Mouse (Mus musculus) urinary bladder, adult 2 months (tissue): ENCODE results near the gene Cst6. TPM values are rescaled to one million over a fixed set of nuclear protein-coding genes. Genes with fewer than 3 reads are reported as not detected.
"Not testable (repeated sequence)": the region's sequence is repeated elsewhere in the genome, so short reads cannot be mapped to it uniquely, and the experiment has no call there.

Source experiments
- DNase-seq: peaks from one replicate; pipeline ENCODE4 v3.0.0; 2022; ENCODE audit warnings: low spot score
- polyA plus RNA-seq: library from polyadenylated mRNA; depleted of rRNA; stranded (reverse); fragments of >200 nt; gene quantifications from 2 replicates; pipeline ENCODE4 v1.2.3, GENCODE M21; 2012; rRNA removed

Cst6 gene
- polyA plus RNA-seq, result 3.6 and 4.4 TPM in 2 replicates

DNA sequence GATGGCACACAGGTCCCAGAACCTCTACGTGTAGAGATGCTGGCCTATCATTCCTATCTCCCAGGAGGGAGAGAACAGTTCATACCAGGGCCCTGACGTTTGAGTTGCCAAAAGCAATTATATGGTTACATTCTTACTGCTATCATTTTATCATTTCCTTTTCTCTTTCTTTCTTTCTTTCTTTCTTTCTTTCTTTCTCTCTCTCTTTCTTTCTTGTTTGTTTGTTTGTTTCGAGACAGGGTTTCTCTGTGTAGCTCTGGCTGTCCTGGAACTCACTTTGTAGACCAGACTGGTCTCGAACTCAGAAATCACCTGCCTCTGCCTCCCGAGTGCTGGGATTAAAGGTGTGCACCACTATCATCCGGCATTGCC lies at the start of gene Cst6:
Gene Cst6, minus strand, starts transcription at position 73 of the 372 bp plus-strand sequence.
- DNase-seq, result not testable (repeated sequence)

DNA sequence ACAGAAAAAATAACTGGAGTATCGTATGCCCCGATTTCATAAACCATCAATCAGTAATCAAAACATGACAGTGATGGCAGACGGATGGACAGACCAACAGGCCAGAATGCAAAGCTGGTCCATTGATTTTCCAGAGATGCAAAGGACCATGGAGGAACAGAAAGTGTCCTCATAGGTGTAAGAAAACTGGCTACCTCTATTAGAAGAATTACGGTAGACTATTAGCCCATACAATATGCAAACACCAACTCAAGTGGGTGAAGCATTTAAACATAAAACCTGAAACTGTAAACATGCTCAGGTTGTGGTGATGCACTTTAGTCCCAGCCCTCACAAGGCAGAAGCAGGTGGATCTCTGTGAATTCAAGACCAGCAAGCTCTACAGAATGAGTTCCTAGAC lies 46.0 kb upstream of the Cst6 start:
- no peak for DNase-seq

DNA sequence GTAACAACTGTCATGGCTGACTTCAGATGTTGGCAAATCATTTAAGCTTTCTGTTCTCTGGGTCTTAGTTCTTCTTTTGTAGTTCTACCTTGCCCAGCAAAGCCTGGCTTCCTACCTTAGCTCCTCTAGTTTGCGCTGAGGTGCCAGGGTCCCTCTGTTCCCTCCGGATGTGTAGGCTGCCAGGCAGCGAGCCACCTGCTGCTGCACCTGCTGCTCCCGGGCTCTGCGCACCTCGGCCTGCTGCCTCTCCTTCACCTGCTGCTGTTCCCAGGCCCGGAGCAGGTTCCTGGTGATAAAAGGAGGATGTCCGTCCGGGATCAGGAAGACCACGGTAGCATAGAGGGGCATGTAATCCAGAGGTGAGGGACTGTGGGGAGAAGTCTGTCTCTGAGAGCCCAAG lies 44.8 kb upstream of the Cst6 start:
- DNase-seq, result no peak

DNA sequence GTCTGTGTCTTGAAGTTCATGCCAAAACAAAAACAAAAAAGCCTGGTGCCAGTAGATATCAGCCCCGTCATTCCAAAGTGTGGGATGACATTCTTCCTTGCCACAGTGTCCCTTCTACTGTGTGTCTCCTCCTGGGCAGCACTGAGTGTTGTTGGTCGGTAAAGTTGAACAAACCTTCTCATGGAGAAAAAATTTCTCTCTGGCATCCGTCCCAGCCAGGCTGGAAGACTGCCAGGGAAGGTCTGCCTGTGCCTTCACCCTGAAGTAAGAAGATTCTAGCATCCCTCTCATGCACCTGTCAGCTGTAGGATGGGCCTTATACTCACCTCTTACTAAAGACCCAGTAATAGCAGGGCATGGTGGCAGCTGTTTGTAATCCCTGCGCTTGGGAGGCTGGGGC lies 43.5 kb upstream of the Cst6 start:
- DNase-seq, result peak; percentile 47

DNA sequence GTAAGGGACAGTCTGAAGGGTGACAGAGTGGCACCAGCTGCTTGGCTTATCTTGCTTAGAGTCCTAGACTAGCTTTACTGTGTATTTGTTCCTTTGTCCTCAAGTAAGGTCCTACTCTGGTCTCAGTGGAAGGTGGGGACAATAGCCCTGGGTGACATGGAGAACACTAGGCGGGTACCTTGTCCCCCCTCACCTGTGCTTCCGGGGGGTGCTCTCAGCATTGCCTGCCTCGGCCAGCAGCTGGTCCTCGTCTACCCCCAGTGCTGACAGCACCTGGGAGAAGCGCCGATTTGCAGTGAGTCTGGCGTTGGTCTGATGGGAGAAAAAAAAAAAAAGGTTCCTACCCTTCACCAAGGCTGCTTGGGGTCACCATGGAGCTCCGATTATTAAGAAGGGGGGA lies 41.0 kb upstream of the Cst6 start:
- DNase-seq, result no peak

DNA sequence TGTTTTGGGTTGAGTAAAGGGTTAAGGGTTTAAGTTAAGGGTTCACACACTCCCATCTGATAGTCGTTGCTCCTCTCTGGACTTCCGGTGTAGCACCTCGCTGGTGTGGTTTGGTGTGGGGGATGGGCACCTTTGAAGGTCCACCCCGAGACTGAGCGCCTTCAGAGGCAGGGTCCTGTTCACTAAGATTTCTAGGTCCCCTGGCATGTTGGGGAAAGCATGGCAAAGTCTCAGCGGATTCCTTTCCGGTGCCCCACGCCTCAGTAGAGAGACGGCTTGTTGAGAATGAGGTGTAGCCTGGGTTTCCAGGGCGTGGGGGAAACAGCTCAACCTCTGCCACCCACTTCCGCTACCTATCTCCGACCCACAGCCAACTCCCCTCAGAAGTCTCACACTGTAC lies 40.3 kb upstream of the Cst6 start:
- DNase-seq, result peak; percentile 48

DNA sequence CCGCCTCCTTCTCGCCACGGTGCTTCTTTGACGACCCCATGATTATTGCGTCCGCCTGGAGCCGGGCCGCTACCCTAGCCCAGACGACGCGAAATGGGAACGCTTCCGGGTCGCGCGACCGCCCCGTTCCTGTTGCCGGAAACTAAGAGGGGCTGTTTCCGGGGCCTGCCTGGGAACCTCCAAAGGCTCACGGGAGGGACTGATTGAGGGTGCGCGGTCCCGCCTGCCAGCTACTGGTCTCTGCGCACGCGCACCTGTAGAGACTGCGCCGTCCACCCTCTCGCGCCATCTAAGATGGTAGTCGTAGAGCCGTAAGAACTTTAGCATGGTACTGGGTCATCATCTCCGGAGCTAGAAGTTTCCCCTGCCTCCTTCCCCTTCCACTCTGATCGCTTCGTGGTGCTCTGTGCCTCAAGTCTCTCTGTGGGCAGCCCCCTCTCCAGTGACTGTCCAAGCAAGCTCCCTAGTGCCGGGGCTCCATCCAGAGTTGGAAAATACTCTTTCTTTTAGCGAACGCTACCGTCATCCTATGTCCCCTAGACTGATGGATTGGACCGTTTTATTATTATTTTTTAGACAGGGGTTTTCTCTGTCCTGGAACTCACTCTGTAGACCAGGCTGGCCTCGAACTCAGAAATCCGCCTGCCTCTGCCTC lies 39.3 kb upstream of the Cst6 start, which contains the start of gene Sart1:
Gene Sart1, minus strand, starts transcription at position 116 of the 655 bp plus-strand sequence.
- peak; percentile 82 for DNase-seq

DNA sequence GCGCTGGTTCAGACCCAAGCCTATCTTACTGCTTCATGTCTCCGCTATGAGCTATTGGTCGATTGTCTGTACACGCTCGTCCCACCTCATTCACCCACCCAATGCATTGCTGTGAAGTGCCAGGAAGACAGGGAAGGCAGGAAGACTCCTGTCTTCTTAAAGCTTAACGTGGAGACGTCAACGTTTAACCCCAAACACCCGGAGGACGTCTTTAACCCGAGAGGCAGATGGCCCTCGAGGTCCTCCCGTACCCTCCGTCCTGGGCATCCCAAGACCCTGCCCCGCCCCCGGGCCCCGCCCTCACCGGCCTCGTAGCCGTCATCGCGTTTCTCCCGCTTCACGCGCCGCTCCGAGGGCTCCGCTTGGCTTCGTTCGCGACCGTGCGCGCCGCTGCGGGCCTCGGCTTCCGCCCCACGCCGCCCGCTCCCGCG lies 38.7 kb upstream of the Cst6 start:
- DNase-seq, result no peak

DNA sequence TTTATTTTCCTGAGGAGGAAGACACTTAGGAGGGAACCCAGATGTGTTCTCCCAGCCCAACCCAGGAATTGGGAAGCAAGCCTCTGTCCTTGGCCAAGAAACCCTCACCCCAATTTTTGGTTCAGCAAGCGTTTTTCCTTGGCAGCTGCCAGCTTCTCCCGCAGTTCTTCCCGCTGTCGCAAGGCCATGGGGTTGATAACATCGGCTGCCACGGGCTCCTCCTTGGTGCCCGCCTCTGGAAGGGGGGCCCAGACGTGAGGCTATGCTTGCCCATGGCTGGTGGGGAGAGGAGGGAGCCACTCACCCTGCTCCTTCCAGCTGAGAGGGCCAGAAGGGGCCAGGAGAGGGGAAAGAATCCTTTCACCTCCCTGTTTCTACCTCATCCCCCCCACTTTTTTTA lies 35.3 kb upstream of the Cst6 start:
- DNase-seq, result no peak

DNA sequence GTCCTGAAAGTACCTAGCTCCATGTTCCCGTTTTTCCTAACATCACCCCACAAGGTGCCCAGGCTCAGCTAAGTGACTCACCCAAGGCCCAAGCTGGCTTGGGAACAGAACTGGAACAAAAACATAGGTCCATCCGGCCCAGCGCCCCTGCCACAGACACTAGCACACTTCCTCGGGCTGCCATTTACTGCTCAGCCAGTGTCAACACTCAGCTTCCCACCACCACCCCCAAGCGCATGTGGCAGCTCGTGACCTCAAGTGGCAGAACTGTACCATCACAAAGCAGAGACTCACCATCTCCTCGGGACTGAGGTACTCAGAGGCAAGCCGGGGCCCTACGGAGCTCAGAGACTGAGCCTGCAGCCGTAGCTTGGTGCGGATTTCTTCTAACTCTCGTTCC lies 34.0 kb upstream of the Cst6 start:
- DNase-seq, result no peak

DNA sequence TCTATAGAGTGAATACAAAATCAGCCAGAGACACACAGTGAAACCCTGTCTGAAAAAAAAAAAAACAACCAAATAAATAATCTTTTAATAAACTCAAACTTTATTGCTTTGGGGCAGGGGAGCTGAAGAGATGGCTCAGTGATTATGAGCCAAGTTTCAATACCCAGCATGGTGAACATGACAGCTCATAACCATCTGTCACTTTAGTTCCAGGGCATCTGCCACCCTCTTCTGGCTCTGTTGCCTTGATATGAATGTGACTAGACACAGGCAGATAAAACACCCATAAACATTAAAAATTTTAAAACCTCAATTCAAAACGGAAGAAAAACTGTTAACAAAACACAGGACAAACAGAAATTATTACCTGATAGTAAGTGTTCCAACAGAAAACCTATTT lies 28.1 kb upstream of the Cst6 start:
- no peak for DNase-seq

DNA sequence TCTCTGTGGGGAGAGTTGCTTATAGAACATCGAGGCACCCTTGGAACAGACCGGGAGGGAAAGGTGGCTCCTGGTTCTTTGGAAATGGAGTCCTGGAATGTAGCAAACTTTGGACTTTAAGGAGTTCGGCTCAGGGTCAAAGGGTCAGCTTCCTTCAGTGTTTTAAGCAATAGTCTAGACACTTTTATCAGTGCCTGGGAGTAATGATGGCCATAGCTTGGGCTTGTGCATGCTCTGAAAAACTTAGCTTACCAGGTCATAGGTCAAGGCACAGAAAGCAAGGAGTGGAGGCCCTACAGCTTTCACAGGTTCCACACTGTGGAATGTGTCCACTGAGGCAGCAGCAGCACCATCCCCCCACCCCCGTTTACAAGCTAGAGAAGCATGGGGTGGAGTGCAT lies 25.4 kb upstream of the Cst6 start:
- no peak for DNase-seq

DNA sequence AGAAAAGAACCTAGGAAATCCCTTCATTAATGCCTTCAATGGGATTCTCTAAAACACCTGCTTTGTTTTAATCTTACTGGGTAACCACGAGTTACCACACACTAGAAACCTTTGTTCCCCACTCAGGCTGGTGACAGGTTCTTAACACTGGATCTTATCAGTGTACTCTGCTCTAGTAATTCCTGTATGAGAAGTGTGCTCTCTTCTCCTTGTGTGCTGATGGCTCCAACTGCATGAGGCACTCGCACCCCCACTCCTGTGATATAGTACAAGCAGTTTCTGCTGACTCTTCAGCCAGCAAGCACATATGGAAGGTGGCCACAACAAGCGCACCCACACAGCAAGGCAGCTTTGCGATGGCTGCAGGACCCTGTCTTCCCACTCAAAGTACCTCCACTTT lies 24.8 kb upstream of the Cst6 start:
- DNase-seq, result no peak

DNA sequence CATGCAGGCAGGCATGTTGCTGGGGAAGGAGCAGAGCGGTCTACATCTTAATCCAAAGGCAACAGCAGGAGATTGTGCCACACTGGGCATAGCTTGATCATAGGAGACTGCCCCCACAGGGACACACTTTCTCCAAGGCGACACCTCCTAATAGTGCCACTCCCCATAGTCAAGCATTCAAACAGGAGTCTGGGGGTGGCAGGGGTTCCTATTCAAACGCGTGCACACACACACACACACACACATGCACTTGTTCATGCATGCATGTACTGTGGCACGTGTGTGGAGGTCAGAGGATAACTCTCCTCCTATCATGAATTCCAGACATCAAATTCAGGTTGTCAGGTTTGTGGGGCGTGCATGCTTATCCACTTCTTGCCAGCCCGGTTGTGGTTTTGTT lies 23.4 kb upstream of the Cst6 start:
- DNase-seq, result no peak

DNA sequence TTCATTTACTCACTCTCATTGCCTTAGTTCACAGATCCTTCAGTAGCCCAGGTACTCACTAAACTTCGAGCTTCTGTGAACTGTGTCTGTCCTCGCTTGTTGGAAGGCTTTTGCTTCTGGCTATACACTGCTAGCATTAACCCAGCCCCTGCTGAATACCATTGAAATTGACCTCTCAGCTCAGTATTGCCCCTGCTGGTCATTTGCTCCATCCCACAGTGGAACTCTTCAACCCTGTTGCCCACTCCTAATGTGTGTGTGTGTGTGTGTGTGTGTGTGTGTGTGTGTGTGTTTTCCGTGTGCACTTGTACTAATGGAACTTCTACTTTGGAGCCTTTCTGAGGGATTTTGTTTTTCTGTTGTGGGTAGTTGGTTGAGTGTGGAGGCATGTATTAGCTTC lies 21.6 kb upstream of the Cst6 start:
- DNase-seq, result no peak

DNA sequence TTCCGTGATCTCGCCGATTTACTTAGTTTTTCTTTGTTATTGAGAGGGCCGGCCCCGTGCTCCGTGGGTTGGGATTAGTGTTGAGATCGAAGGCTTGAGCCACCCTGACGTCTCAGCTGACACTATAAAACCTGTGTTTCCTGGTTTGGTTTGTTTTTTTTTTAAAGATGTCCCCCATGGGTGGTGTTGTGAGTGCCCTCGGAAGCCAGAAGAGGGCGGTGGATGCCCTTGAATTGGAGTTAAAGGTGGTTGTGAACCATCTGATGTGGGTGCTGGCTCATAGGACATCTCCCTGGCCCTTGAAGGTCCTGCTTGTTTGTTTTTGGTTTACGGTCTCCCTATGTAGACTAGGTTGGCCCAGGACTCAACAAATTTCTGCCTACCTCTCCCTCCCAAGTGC lies 18.1 kb upstream of the Cst6 start:
- DNase-seq, result no peak

DNA sequence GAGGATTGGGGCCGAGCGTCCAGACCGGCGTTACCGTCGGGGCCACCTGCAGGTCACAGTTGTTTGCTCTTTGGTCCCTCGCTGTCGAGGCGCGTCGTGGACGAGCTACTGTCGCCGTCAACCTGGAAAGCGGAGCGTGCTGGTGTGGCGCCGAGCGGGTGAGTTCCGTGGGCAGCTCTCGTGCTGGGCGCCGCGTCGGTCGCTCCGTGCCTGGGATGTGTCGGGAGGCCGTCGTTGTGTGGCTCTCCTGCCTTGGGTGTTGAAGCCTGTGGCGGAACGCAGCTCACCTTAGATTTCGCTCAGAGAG lies 17.6 kb upstream of the Cst6 start, which contains the start of gene Banf1:
Gene Banf1, minus strand, starts transcription at position 116 of the 307 bp plus-strand sequence.
- peak; percentile 36 for DNase-seq

DNA sequence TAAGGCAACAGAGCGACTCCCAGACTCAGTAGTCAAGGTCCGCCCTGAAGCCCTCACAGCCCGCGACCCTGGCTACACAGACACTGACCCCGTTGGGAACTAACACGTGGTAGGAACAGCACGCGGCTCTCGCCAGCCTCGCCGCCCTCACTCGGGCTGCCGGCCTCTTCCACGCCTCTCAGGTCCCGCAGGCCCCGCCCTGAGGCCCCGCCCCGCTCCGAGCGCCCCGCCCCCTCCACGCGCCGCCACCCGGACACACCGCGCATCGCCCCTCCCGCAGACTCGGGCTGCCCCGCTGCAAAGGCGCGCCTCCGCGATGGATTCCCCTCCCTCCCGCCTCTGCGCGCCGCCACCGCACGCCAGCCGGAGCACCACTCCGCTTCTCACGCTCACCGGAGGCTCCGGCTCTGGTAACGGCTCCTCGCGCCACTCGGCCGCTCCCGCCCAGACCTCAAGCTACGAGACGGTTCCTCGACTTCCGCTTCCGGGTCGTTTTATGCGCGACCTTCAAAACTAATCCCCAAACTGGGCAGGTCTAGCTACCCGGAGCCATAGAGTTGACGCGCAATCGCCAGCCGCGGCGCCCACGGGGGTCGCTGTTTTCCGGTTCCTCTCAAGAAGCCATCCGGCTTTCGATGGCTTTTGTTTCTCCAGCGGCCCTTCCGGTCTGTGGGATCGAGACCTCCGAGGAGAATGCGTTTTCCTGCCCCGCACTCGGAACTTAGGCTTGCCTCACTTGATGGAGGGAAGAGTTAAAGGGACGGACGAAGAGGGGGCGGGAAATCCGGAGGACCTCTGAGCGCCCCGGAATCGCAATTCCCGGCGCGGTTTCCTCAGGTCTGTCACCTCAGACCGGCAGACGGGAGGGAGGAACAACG lies 17.0 kb upstream of the Cst6 start, which contains the start of gene Eif1ad:
Gene Eif1ad, plus strand, starts transcription at position 567 of the 878 bp plus-strand sequence.
- peak; percentile 96 for DNase-seq

DNA sequence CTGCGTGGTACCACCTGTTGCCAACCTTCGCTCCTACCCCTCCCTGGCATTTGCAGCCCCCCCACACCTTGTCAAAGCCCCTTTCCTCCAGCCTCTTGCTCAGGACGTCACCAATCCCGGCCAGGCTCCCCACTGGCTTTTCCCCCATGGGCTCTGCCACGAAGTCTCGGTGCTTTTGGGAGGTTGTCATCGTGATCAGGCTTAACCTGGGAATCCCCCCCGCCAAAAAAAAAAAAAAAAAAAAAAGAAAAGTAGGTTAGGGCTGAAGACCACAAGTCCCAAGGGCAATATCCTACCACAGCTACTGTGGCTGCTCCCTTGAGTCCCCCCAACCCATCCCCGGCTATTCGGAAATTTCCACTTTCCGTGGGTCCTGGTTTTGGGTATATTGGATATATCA lies 16.4 kb upstream of the Cst6 start:
- no peak for DNase-seq

DNA sequence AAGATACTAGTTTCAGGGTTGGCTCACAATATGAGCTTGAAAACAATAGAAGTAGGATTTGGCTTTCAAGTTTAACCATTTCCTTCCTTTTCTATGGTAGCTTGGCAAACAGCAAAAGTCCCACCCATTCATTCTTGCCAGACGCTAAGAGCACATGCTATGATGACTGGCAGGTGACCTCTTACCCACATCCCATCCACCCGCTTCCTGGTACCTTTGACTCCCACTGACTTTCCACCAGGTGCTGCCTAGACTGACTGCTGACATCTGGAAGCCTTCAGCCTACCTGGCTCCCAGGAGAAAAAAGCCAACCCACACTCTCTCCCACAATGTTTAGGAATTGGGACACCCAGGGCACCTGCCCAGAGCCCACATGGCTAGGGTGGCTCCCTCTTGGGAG lies 14.8 kb upstream of the Cst6 start:
- DNase-seq, result no peak

DNA sequence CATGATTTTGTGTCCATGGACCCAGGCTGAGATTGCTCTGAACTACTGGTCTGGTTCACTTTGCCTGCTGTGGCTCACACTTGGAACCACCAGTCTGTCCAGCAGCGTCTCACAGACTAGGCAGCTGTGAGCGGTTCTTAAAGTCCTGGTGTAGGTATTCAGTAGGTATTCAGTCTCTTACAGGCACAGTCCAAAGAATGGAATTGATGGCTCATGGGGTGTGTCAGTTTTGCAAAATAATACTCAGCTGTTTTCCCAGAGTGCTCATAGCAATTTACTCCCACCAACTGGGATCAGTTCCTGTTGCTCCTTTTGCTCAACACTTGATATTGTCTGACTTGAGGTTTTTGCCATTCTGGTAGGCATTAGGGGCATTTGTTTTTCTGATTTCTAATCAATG lies 12.8 kb upstream of the Cst6 start:
- DNase-seq, result no peak

DNA sequence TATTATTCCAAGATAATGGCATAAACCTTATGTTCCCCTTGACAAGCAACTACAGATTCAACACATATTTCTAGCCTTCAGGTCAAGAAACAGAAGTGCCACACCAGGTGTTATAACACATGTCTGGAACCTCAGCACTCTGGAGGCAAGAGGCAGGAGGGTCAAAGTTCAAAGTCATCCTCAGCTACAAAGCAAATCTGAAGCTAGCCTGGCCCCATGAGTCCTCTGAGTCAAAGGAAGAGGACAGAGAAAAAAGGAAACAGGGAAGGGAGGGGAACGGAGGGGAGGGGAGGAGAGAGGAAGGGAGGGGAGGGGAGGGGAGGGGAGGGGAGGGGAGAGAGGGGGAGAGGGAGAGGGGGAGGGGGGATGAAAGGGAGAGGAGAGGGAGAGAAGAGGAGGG lies 6.7 kb upstream of the Cst6 start:
- no peak for DNase-seq

DNA sequence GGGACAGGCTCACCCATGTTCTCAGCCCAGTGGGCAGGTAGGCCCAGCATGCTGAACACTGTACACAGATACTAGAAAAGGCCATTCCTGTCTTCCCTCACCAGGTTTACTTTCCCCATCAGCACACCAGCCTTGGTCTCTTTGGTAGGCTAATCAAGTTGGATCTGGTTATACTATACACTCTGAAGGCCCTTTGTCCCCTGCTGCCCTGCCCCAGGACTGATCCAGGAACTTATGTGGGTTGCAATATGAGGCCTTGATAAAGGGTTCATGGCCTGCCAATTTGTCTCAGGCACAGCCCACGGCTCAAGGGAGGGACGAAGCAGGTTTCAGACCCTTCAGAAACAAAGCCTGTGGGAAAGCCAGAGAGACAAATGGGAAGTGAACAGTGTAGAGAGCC lies 4.2 kb upstream of the Cst6 start:
- DNase-seq, result no peak
